Mouse (Mus musculus): ENCODE data around the gene Bpifb5.

- TF ChIP-seq CTCF (IDR thresholded peaks at IDR 0.05; ENCODE audit: insufficient read depth, low read depth, low read length) (no peak), POLR2A (IDR thresholded peaks at IDR 0.05; ENCODE audit: insufficient read depth, low read depth, low read length) (no peak)
These were observed 32.8 kb upstream of the Bpifb5 start, which contains the start of gene Bpifb1 for GRCm38 (mm10) chr2:154190546-154191258.

Data from olfactory bulb, adult 2 months (tissue).